In the genomic region with DNA sequence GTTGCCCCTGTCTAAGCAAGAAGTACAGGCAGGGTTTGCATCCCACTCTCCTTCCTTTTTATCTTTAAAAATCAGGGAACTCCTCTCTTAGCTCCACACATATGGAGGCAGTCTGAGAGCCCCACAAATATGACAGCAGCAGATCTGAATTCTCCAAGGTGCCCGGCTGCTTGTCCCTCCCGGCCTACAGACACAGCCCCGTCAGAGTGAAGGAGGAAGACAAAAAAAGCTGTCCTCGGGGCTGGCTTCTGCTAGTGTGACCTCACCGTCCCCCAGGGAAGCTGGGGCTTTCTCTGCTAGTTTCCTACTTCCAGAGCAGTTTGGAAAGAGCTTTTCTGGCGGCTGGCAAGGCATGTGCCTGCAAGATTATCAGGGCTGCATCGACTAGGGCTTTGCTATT, we compare ENCODE assay signal across 8 mouse cellular contexts. TPM values are rescaled to one million over a fixed set of nuclear protein-coding genes. Genes with fewer than 3 reads are reported as not detected.
DNase-seq lines count a peak whose midpoint lies in the region; ATAC-seq and TF ChIP-seq lines count a peak whose summit lies in the region.
"Had no signal": no experiment of that assay in that cellular context is flagged by ENCODE, and none has a peak within 500 bp of the region (broad histone marks: within the 10 kb centered on the region; RNA-seq: fewer than 3 reads in every experiment).

No protein-coding gene starts in this region.

- no peak for TF ChIP-seq POLR2A in MEL (IDR thresholded peaks at IDR 0.05; ENCODE audit: control insufficient read depth in 1 of 2, insufficient read depth in 1 of 2, low read depth in 1 of 2, low read length in 2 of 2, poor library complexity in 1 of 2)
- no peak for TF ChIP-seq POLR2A in thymus, adult 2 months (IDR thresholded peaks at IDR 0.05; ENCODE audit: control insufficient read depth, extremely low read depth, insufficient read depth, low read length, poor library complexity)

- peak overlapping the region in 1 of 2 experiments; percentile 7; a peak in 1 of 4 replicates for H3K4me3 ChIP-seq in MEL (ENCODE audit: control insufficient read depth in 1 of 2, insufficient read depth in 1 of 2, low read depth in 2 of 2, low read length in 2 of 2)
- no peak overlapping the region for H3K4me3 ChIP-seq in forebrain, postnatal 0 days (ENCODE audit: low read depth, low read length)
- no peak overlapping the region for H3K4me3 ChIP-seq in hindbrain, embryonic 10.5 days
- H3K4me3 ChIP-seq in neural tube, embryonic 12.5 days, result no peak overlapping the region
- H3K4me3 ChIP-seq in thymus, adult 2 months (ENCODE audit: control insufficient read depth, insufficient read depth, low read length), result no peak overlapping the region

- WGBS in forebrain, postnatal 0 days, result 2% methylated on average over 7 of the region's 7 CpGs
- WGBS in hindbrain, embryonic 10.5 days, result 6% methylated on average over 7 of the region's 7 CpGs
- WGBS in neural tube, embryonic 12.5 days, result 14% methylated on average over 7 of the region's 7 CpGs
- WGBS in thymus, adult 2 months, result 55% methylated on average over 7 of the region's 7 CpGs

- H3K27me3 ChIP-seq in MEL (ENCODE audit: control insufficient read depth in 1 of 2, insufficient read depth in 2 of 2, low read length in 2 of 2), result no peaks in the 10 kb centered on the region
- H3K27me3 ChIP-seq in forebrain, postnatal 0 days (ENCODE audit: insufficient read depth, low read length), result no peaks in the 10 kb centered on the region
- no peaks in the 10 kb centered on the region for H3K27me3 ChIP-seq in hindbrain, embryonic 10.5 days (ENCODE audit: insufficient read depth, poor library complexity, severe bottlenecking)
- no peaks in the 10 kb centered on the region for H3K27me3 ChIP-seq in neural tube, embryonic 12.5 days (replicated peaks)
- H3K27me3 ChIP-seq in thymus, adult 2 months (ENCODE audit: control insufficient read depth, insufficient read depth, low read length), result no peaks in the 10 kb centered on the region

- H3K9ac ChIP-seq in MEL (ENCODE audit: control insufficient read depth, low read depth, low read length, poor library complexity, severe bottlenecking), result peak overlapping the region; percentile 25
- no peak overlapping the region for H3K9ac ChIP-seq in forebrain, postnatal 0 days
- H3K9ac ChIP-seq in neural tube, embryonic 12.5 days, result 0 out of 2 replicates have a peak overlapping the region, but pooled peaks have one; percentile 13

- peak; percentile 50 for DNase-seq in 416B (ENCODE audit: low read depth)
- peak; percentile 45 for DNase-seq in MEL (ENCODE audit: low read depth, low spot score)
- peak; percentile 25 for DNase-seq in forebrain, postnatal 0 days
- peak; percentile 54 for DNase-seq in hindbrain, embryonic 10.5 days (ENCODE audit: low spot score)
- no peak for DNase-seq in T-cell, adult 2 months (ENCODE audit: low spot score)
- DNase-seq in thymus, adult 2 months, result no peak

- H3K9me3 ChIP-seq in MEL (replicated peaks; ENCODE audit: insufficient read depth, low read length), result no peaks in the 10 kb centered on the region
- H3K9me3 ChIP-seq in forebrain, postnatal 0 days (ENCODE audit: low read length), result no peaks in the 10 kb centered on the region
- H3K9me3 ChIP-seq in hindbrain, embryonic 10.5 days, result no peaks in the 10 kb centered on the region
- H3K9me3 ChIP-seq in neural tube, embryonic 12.5 days, result no peaks in the 10 kb centered on the region

- no peak for TF ChIP-seq RAD21 in MEL (IDR thresholded peaks at IDR 0.05; ENCODE audit: low read depth, low read length)

- H3K79me2 ChIP-seq in MEL (ENCODE audit: control insufficient read depth, insufficient read depth, low read length, poor library complexity), result no peaks in the 10 kb centered on the region

- TF ChIP-seq CTCF in MEL (IDR thresholded peaks at IDR 0.05 in 2 of 3, conservative IDR thresholded peaks at IDR 0.05 in 1 of 3; ENCODE audit: control insufficient read depth in 1 of 3, insufficient read depth in 1 of 3, low read depth in 2 of 3, low read length in 3 of 3, poor library complexity in 1 of 3, severe bottlenecking in 1 of 3), result no peak
- TF ChIP-seq CTCF in forebrain, postnatal 0 days (IDR thresholded peaks at IDR 0.05; ENCODE audit: low read depth), result no peak
- TF ChIP-seq CTCF in thymus, adult 2 months (IDR thresholded peaks at IDR 0.05; ENCODE audit: borderline replicate concordance, control insufficient read depth, extremely low read depth, insufficient read depth, low read length, poor library complexity), result no peak

- no peak overlapping the region for H3K27ac ChIP-seq in MEL (ENCODE audit: control insufficient read depth, low read depth, low read length)
- peak overlapping the region; percentile 9; the same call in 1 of the 2 replicates for H3K27ac ChIP-seq in forebrain, postnatal 0 days (ENCODE audit: low read depth, low read length)
- H3K27ac ChIP-seq in hindbrain, embryonic 10.5 days, result peak overlapping the region; percentile 66
- no peak overlapping the region for H3K27ac ChIP-seq in neural tube, embryonic 12.5 days
- no peak overlapping the region for H3K27ac ChIP-seq in thymus, adult 2 months (ENCODE audit: control insufficient read depth, insufficient read depth, low read length)
- H3K27ac ChIP-seq: kidney, postnatal 0 days had no signal

- ATAC-seq in forebrain, postnatal 0 days, result peak; percentile 36; the same call in 1 of the 2 replicates
- ATAC-seq in neural tube, embryonic 12.5 days (ENCODE audit: low FRiP score, low read depth), result peak; percentile 21; the same call in 1 of the 2 replicates

- no peak for TF ChIP-seq EP300 in MEL (IDR thresholded peaks at IDR 0.05; ENCODE audit: low read depth in 1 of 2, low read length in 2 of 2)

- H3K4me2 ChIP-seq in forebrain, postnatal 0 days (ENCODE audit: low read depth), result no peak overlapping the region
- H3K4me2 ChIP-seq in neural tube, embryonic 12.5 days (replicated peaks), result no peak overlapping the region

- H3K36me3 ChIP-seq in MEL (ENCODE audit: control insufficient read depth in 1 of 2, insufficient read depth in 2 of 2, low read length in 2 of 2), result no peaks in the 10 kb centered on the region; a peak in 1 of 4 replicates
- no peaks in the 10 kb centered on the region for H3K36me3 ChIP-seq in forebrain, postnatal 0 days (ENCODE audit: insufficient read depth)
- no peaks in the 10 kb centered on the region for H3K36me3 ChIP-seq in hindbrain, embryonic 10.5 days
- no peaks in the 10 kb centered on the region for H3K36me3 ChIP-seq in neural tube, embryonic 12.5 days
- H3K36me3 ChIP-seq in thymus, adult 2 months (ENCODE audit: control insufficient read depth, insufficient read depth, low read length), result no peaks in the 10 kb centered on the region

- H3K4me1 ChIP-seq in MEL (ENCODE audit: control insufficient read depth in 1 of 2, insufficient read depth in 2 of 2, low read length in 2 of 2), result peaks cover 5 to 6% of the 10 kb centered on the region in 2 experiments; a peak in 2 of 4 replicates
- no peaks in the 10 kb centered on the region for H3K4me1 ChIP-seq in forebrain, postnatal 0 days (ENCODE audit: insufficient read depth)
- H3K4me1 ChIP-seq in hindbrain, embryonic 10.5 days (replicated peaks), result peaks cover 18% of the 10 kb centered on the region
- peaks cover 5% of the 10 kb centered on the region; the same call in 1 of the 2 replicates for H3K4me1 ChIP-seq in neural tube, embryonic 12.5 days
- H3K4me1 ChIP-seq in thymus, adult 2 months (replicated peaks; ENCODE audit: control insufficient read depth, insufficient read depth, low read length), result no peaks in the 10 kb centered on the region

TF ChIP-seq in MEL, 35 proteins besides CTCF, POLR2A, EP300 and RAD21:
- TF ChIP-seq GATA1 (IDR thresholded peaks at IDR 0.05; ENCODE audit: low read depth, low read length) (no peak), ELF1 (IDR thresholded peaks at IDR 0.05; ENCODE audit: low read depth, low read length) (no peak), NRF1 (IDR thresholded peaks at IDR 0.05; ENCODE audit: insufficient read depth, low read depth, low read length, poor library complexity, severe bottlenecking) (no peak), KAT2A (conservative IDR thresholded peaks at IDR 0.05; ENCODE audit: low read depth, low read length) (no peak), ZC3H11A (IDR thresholded peaks at IDR 0.05; ENCODE audit: low read depth, low read length) (no peak), MAZ (IDR thresholded peaks at IDR 0.05; ENCODE audit: low read depth, low read length) (no peak), MEF2A (IDR thresholded peaks at IDR 0.05; ENCODE audit: extremely low read depth, insufficient replicate concordance, low read depth, low read length, poor library complexity, severe bottlenecking) (no peak), CHD2 (IDR thresholded peaks at IDR 0.05; ENCODE audit: low read length) (no peak), ZKSCAN1 (IDR thresholded peaks at IDR 0.05; ENCODE audit: low read depth, low read length) (no peak), SMC3 (IDR thresholded peaks at IDR 0.05; ENCODE audit: low read depth, low read length) (no peak), MAFK (IDR thresholded peaks at IDR 0.05; ENCODE audit: borderline replicate concordance, low read depth, low read length) (no peak)

RNA-seq across cellular contexts. Expression of a gene that starts 55.3 kb away (rescaled TPM):
- 14.1 and 16.8 TPM in 2 replicates for total RNA-seq in MEL (2012; rRNA removed)
- polyA plus RNA-seq in MEL (2012; ENCODE audit: insufficient read depth in 1 of 2, insufficient read length in 2 of 2, low read depth in 1 of 2, low replicate concordance in 2 of 2, missing spikeins in 1 of 2), result 10 to 100 TPM in 1 of 2 experiments, not detected in 1; 20.3 TPM
- total RNA-seq in forebrain, postnatal 0 days (2014; rRNA removed), result 5.2 and 5.4 TPM in 2 replicates
- 4.6 and 5.8 TPM in 2 replicates for polyA plus RNA-seq in forebrain, postnatal 0 days (2015; fragmentation: Nextera tagmentation; extraction: Ambion mirVana)
- polyA plus RNA-seq in hindbrain, embryonic 10.5 days (2016; fragmentation: Nextera tagmentation; extraction: Ambion mirVana), result 18.5 and 25.0 TPM in 2 replicates
- polyA plus RNA-seq in neural tube, embryonic 12.5 days (2016; fragmentation: Nextera tagmentation; extraction: Ambion mirVana), result 12.9 and 14.6 TPM in 2 replicates
- polyA plus RNA-seq in thymus, adult 2 months (2012; rRNA removed), result 4.7 and 5.4 TPM in 2 replicates

RNA-seq across cellular contexts. Expression of a gene that starts 55.5 kb away (rescaled TPM):
- 136 and 161 TPM in 2 replicates for total RNA-seq in MEL (2012; rRNA removed)
- 100 to 1,000 TPM; 213 to 835 TPM for polyA plus RNA-seq in MEL (2012; ENCODE audit: insufficient read depth in 1 of 2, insufficient read length in 2 of 2, low read depth in 1 of 2, low replicate concordance in 2 of 2, missing spikeins in 1 of 2)
- total RNA-seq in forebrain, postnatal 0 days (2014; rRNA removed), result 69.7 and 71.6 TPM in 2 replicates
- polyA plus RNA-seq in forebrain, postnatal 0 days (2015; fragmentation: Nextera tagmentation; extraction: Ambion mirVana), result 41.2 and 45.9 TPM in 2 replicates
- polyA plus RNA-seq in hindbrain, embryonic 10.5 days (2016; fragmentation: Nextera tagmentation; extraction: Ambion mirVana), result 91.8 and 110 TPM in 2 replicates
- polyA plus RNA-seq in neural tube, embryonic 12.5 days (2016; fragmentation: Nextera tagmentation; extraction: Ambion mirVana), result 87.2 and 88.9 TPM in 2 replicates
- 71.0 and 73.5 TPM in 2 replicates for polyA plus RNA-seq in thymus, adult 2 months (2012; rRNA removed)

Comparison
In these comparisons a context has a peak if more than half of its experiments do, and no peak if none do; other contexts are left out.
1. DNase-seq: peak in 416B (single experiment), MEL (single experiment), forebrain, postnatal 0 days (single experiment) and hindbrain, embryonic 10.5 days (single experiment); none in T-cell, adult 2 months (single experiment) and thymus, adult 2 months (single experiment).
2. H3K27ac ChIP-seq: peak in forebrain, postnatal 0 days (single experiment) and hindbrain, embryonic 10.5 days (single experiment); none in MEL (single experiment), neural tube, embryonic 12.5 days (single experiment) and thymus, adult 2 months (single experiment).